Mouse (Mus musculus) heart, embryonic 12.5 days (tissue): ENCODE data around the gene C1qb. TPM values are rescaled to one million over a fixed set of nuclear protein-coding genes. Genes with fewer than 3 reads are reported as not detected.

Experiments used
- ATAC-seq: fragments of 200-750 bp; cut with Nextera tagmentation; 2 replicates; pipeline ENCODE4 v1.8.0; 2017; ENCODE audit warnings: moderate TSS enrichment, moderate library complexity; ENCODE audit not compliant: insufficient number of reproducible peaks, low FRiP score
- H3K27ac ChIP-seq: fragments of 300-500 bp; sonication (generic); 2 replicates; pipeline ENCODE4 v1.5.1; 2016; ENCODE audit warnings: mild to moderate bottlenecking, moderate library complexity; ENCODE audit not compliant: poor library complexity, severe bottlenecking
- H3K27me3 ChIP-seq: fragments of 300-500 bp; sonication (generic); replicated peaks from 2 replicates; pipeline ENCODE4 v1.6.1; 2016; ENCODE audit warnings: mild to moderate bottlenecking, moderate library complexity
- H3K36me3 ChIP-seq: fragments of 300-500 bp; sonication (generic); 2 replicates; pipeline ENCODE4 v1.6.1; 2016; ENCODE audit warnings: mild to moderate bottlenecking, moderate library complexity
- H3K4me1 ChIP-seq: fragments of 300-500 bp; sonication (generic); replicated peaks from 2 replicates; pipeline ENCODE4 v1.6.1; 2016; ENCODE audit warnings: mild to moderate bottlenecking
- H3K4me2 ChIP-seq: fragments of 300-500 bp; sonication (generic); 2 replicates; pipeline ENCODE4 v1.6.1; 2016; ENCODE audit warnings: mild to moderate bottlenecking, moderate library complexity
- H3K4me3 ChIP-seq: fragments of 300-500 bp; sonication (generic); 2 replicates; pipeline ENCODE4 v1.5.1; 2016; ENCODE audit warnings: mild to moderate bottlenecking
- H3K9ac ChIP-seq: fragments of 300-500 bp; sonication (generic); 2 replicates; pipeline ENCODE4 v1.6.1; 2016; ENCODE audit warnings: mild to moderate bottlenecking, moderate library complexity
- H3K9me3 ChIP-seq: fragments of 300-500 bp; sonication (generic); replicated peaks from 2 replicates; pipeline ENCODE4 v1.6.1; 2016; ENCODE audit warnings: mild to moderate bottlenecking, moderate library complexity
- WGBS: fragments of 180-500 bp; shearing (Covaris S2); methylation state at CpG from one replicate; pipeline ENCODE4 v1.1.7; 2016; 5-methylcytosine and 5-hydroxymethylcytosine counted together
- polyA plus RNA-seq: library from polyadenylated mRNA; unstranded; fragments of >200 nt; fragmentation: Nextera tagmentation; extraction: Ambion mirVana; gene quantifications from 2 replicates; pipeline ENCODE4 v1.2.1, GENCODE M21; 2016

C1qb gene
- polyA plus RNA-seq, 1 experiment from 2014 or later = 19.3 TPM

GRCm38 (mm10) chr4:136833619-136834351 is 52.2 kb downstream of the C1qb start:
- Histone ChIP-seq H3K27ac (no peak overlapping the region), H3K9me3 (no peaks in the 10 kb centered on the region), H3K4me3 (no peak overlapping the region), H3K4me1 (peaks cover 33% of the 10 kb centered on the region), H3K4me2 (no peak overlapping the region), H3K9ac (no peak overlapping the region), H3K27me3 (peaks cover 86% of the 10 kb centered on the region), H3K36me3 (no peaks in the 10 kb centered on the region)
- no peak for ATAC-seq
- 69% methylated on average over 21 of the region's 21 CpGs for WGBS

DNA sequence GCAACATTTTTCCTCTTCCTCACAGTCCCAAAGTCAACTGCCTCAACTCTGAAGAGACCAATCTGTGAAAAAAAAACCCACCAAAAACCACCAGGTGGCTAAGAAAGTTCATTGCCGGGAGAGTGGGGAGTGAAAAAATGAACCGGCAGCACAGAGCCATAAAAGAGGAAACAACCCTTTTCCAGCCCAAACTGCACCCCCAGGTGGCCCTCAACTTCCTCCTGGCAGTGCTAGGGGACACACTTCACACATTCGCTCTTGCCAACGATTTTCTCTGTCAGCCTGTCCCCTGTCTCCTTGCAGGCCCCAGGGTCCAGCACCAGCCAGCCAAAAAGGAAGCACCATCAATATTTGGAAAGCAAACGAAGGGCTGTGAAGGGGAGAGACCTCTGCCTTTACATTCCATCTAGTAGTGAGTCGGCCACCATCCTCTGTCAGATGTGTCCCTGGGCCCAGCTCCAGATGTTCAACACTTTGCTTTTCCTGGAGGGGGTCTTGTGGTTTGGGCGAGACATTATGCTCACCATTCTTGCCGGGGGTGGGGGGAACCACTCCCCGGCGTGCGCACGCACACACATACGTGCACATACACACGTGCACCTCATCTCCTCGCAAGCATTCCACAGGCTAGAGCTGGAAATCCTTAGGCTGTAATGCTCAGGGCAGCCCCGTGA is 53.3 kb downstream of the C1qb start:
- Histone ChIP-seq H3K4me2 (no peak overlapping the region), H3K36me3 (no peaks in the 10 kb centered on the region), H3K9me3 (no peaks in the 10 kb centered on the region), H3K4me1 (peaks cover 37% of the 10 kb centered on the region), H3K27me3 (peaks cover 82% of the 10 kb centered on the region), H3K9ac (no peak overlapping the region), H3K4me3 (no peak overlapping the region), H3K27ac (no peak overlapping the region)
- 66% methylated on average over 16 of the region's 16 CpGs for WGBS
- no peak for ATAC-seq

DNA sequence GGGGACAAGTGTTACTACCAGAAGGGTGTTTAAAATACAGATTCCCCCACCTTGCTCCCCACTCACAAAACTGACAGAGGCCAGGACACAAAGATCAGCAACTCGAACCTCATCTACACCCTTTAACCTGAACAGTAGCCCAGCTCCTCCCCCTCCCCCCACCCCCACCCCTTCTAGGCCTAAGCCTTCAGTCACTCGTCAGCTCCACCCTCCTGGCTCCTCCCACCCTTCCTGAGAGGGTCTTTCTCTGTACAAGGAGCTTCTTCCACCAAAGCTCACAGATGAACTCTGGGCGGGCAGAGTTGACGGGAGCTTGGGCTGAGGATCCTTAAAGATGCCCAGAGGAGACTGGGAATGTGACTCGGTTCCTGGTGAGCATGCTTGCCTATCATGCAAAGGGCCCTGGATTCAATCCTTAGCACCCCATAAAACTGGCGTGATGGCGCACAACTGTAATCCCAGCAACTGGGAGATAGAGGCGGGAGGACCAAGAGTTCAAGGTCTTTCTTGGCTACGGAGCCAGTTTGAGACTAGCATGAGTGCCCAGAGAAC is 55.6 kb downstream of the C1qb start:
- Histone ChIP-seq H3K4me3 (no peak overlapping the region), H3K36me3 (no peaks in the 10 kb centered on the region), H3K4me2 (0 out of 2 replicates have a peak overlapping the region, but pooled peaks have one; percentile 2), H3K4me1 (peaks cover 33% of the 10 kb centered on the region), H3K9ac (no peak overlapping the region), H3K27me3 (peaks cover 88% of the 10 kb centered on the region), H3K27ac (no peak overlapping the region), H3K9me3 (no peaks in the 10 kb centered on the region)
- 36% methylated on average over 9 of the region's 9 CpGs for WGBS
- no peak for ATAC-seq

Other genes with a start within 250 kb of the C1qb start
- gene Ephb2, start 50.2 kb downstream of the C1qb start, polyA plus RNA-seq = 1.5 and 2.1 TPM in 2 replicates
- gene C1qc, start 6.9 kb upstream of the C1qb start, polyA plus RNA-seq = 9.7 and 11.9 TPM in 2 replicates
- gene C1qa, start 12.6 kb upstream of the C1qb start, polyA plus RNA-seq = 8.6 and 11.2 TPM in 2 replicates
- gene Epha8, start 70.6 kb upstream of the C1qb start, polyA plus RNA-seq = 0.10 and 0.14 TPM in 2 replicates
- 4.1 and 4.3 TPM in 2 replicates for gene Zbtb40, start 162.6 kb upstream of the C1qb start, polyA plus RNA-seq